19 mouse cellular contexts compared by ENCODE assay signal in the genomic region with DNA sequence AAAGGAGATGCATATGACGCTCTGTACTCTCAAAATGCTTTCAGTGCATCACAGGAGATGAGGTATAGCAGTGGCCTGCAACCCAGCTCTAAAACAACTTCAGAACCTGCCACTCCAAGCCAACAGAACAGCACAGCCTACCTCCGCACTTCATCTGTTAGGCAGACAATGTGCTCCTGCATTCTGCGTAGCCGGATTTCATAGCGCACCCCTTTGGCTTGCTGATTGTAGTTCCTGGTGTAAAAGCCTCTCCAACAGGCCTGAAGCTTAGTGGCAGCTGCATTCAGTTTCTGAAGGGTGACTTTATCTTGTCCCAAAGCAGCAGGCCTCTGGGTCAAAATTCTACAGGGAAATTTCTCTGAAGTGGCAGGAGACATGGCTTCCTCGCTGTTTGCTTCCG.
"Had no signal": no experiment of that assay in that cellular context is flagged by ENCODE, and none has a peak within 500 bp of the region (broad histone marks: within the 10 kb centered on the region; RNA-seq: fewer than 3 reads in every experiment).

No protein-coding gene starts in this region.

- H3K4me3 ChIP-seq: heart, embryonic 13.5 days; heart, embryonic 15.5 days; hindbrain, embryonic 13.5 days; intestine, embryonic 15.5 days; limb, embryonic 13.5 days; limb, embryonic 15.5 days; liver, embryonic 12.5 days had no signal

- H3K27ac ChIP-seq: heart, embryonic 13.5 days; heart, embryonic 15.5 days; hindbrain, embryonic 13.5 days; intestine, embryonic 15.5 days; limb, embryonic 13.5 days; limb, embryonic 15.5 days; liver, embryonic 12.5 days; liver, embryonic 14.5 days had no signal

- DNase-seq: forebrain, postnatal 0 days; gastrocnemius, postnatal 14 days; gastrocnemius, postnatal 36 days; heart, adult 18-20 months; kidney, adult 18-20 months; kidney, adult 8-10 months; kidney, postnatal 10 days; kidney, postnatal 25 days; kidney, postnatal 4 days; left cerebral cortex, postnatal 4 days; lung, adult 18-20 months had no signal
